Mouse (Mus musculus) testis, adult 2 months (tissue): Measurements from ENCODE around the gene Gm6904. TPM values are rescaled to one million over a fixed set of nuclear protein-coding genes. Genes with fewer than 3 reads are reported as not detected.

Experiments used
- H3K27ac ChIP-seq: fragments of 200-500 bp; 2 replicates; pipeline ENCODE4 v1.5.1; 2012; ENCODE audit warnings: low read depth, low read length; ENCODE audit not compliant: control insufficient read depth, insufficient read depth
- H3K27me3 ChIP-seq: fragments of 200-500 bp; 2 replicates; pipeline ENCODE4 v1.6.1; 2012; ENCODE audit warnings: mild to moderate bottlenecking, low read length, moderate library complexity; ENCODE audit not compliant: control insufficient read depth, insufficient read depth
- H3K36me3 ChIP-seq: fragments of 200-500 bp; 2 replicates; pipeline ENCODE4 v1.6.1; 2012; ENCODE audit warnings: mild to moderate bottlenecking, low read length; ENCODE audit not compliant: control insufficient read depth, insufficient read depth
- H3K4me1 ChIP-seq: fragments of 200-500 bp; 2 replicates; pipeline ENCODE4 v1.6.1; 2012; ENCODE audit warnings: low read length; ENCODE audit not compliant: control insufficient read depth, insufficient read depth
- H3K4me3 ChIP-seq: fragments of 200-500 bp; 2 replicates; pipeline ENCODE4 v1.5.1; 2012; ENCODE audit warnings: low read depth, mild to moderate bottlenecking, low read length, moderate library complexity, mixed read lengths; ENCODE audit not compliant: control insufficient read depth
- CTCF ChIP-seq: fragments of 200-500 bp; IDR thresholded peaks from 2 replicates; pipeline ENCODE4 v1.5.1; 2012; ENCODE audit warnings: low read depth, mild to moderate bottlenecking, inconsistent platforms, low read length, moderate library complexity; ENCODE audit not compliant: control insufficient read depth, insufficient read depth, insufficient replicate concordance
- POLR2A ChIP-seq: fragments of 200-500 bp; IDR thresholded peaks from 2 replicates; pipeline ENCODE4 v1.6.1; 2012; ENCODE audit warnings: low read depth, mild to moderate bottlenecking, inconsistent platforms, low read length, moderate library complexity; ENCODE audit not compliant: control insufficient read depth
- polyA plus RNA-seq: library from polyadenylated mRNA; depleted of rRNA; stranded (reverse); fragments of >200 nt; gene quantifications from 2 replicates; pipeline ENCODE4 v1.2.3, GENCODE M21; 2012; rRNA removed

The Gm6904 gene
- polyA plus RNA-seq, 1 experiment = not detected

GRCm38 (mm10) chr14:59205461-59205860 is 54.6 kb downstream of the Gm6904 start:
- no peaks in the 10 kb centered on the region for H3K27me3 ChIP-seq
- TF ChIP-seq POLR2A = no peak
- TF ChIP-seq CTCF = no peak
- no peak overlapping the region for H3K27ac ChIP-seq
- peaks cover 2% of the 10 kb centered on the region; the same call in 1 of the 2 replicates for H3K4me1 ChIP-seq
- no peak overlapping the region for H3K4me3 ChIP-seq
- H3K36me3 ChIP-seq = no peaks in the 10 kb centered on the region

- H3K36me3 ChIP-seq = no peaks in the 10 kb centered on the region
- H3K4me1 ChIP-seq = peaks cover 2% of the 10 kb centered on the region; the same call in 1 of the 2 replicates
- H3K27ac ChIP-seq = peak overlapping the region; percentile 76
- TF ChIP-seq CTCF = no peak
- peak overlapping the region; percentile 86 for H3K4me3 ChIP-seq
- no peaks in the 10 kb centered on the region for H3K27me3 ChIP-seq
Measured at GRCm38 (mm10) chr14:59201604-59202215, 58.3 kb downstream of the Gm6904 start.

GRCm38 (mm10) chr14:59200711-59201603 is 59.1 kb downstream of the Gm6904 start, which contains the start of gene Rcbtb1:
Gene Rcbtb1 (plus strand): TSS chr14:59201209.
- H3K4me3 ChIP-seq = peak within 1 kb of the TSS; percentile 86
- TF ChIP-seq POLR2A (peak; percentile 79), CTCF (no peak)
- no peaks in the 10 kb centered on the region for H3K36me3 ChIP-seq
- peaks cover 2% of the 10 kb centered on the region; the same call in 1 of the 2 replicates for H3K4me1 ChIP-seq
- no peaks in the 10 kb centered on the region for H3K27me3 ChIP-seq
- peak within 1 kb of the TSS; percentile 76 for H3K27ac ChIP-seq

Other genes starting within 250 kb of the Gm6904 start
- gene 1700129C05Rik, start 117.3 kb downstream of the Gm6904 start, polyA plus RNA-seq = 463 and 718 TPM in 2 replicates
- gene Gm5142, start 81.5 kb downstream of the Gm6904 start, polyA plus RNA-seq = 613 and 779 TPM in 2 replicates
- 4.9 and 5.6 TPM in 2 replicates for gene Rcbtb1, start 59.0 kb downstream of the Gm6904 start, polyA plus RNA-seq
- 0.07 and 0.14 TPM in 2 replicates for gene Phf11a, start 37.3 kb upstream of the Gm6904 start, polyA plus RNA-seq
- gene Phf11b, start 81.1 kb upstream of the Gm6904 start, polyA plus RNA-seq = not detected in 2 replicates
- gene Phf11d, start 105.3 kb upstream of the Gm6904 start, polyA plus RNA-seq = 0.84 and 0.88 TPM in 2 replicates
- 0.75 and 0.76 TPM in 2 replicates for gene Phf11c, start 135.2 kb upstream of the Gm6904 start, polyA plus RNA-seq
- 4.5 and 5.6 TPM in 2 replicates for gene Setdb2, start 180.7 kb upstream of the Gm6904 start, polyA plus RNA-seq
- gene Cab39l, start 180.8 kb upstream of the Gm6904 start, polyA plus RNA-seq = 26.6 and 34.7 TPM in 2 replicates